Mouse (Mus musculus): ENCODE measurements around the gene Nmral1. TPM values are rescaled to one million over a fixed set of nuclear protein-coding genes. Genes with fewer than 3 reads are reported as not detected.
"Not testable (repeated sequence)": the region's sequence is repeated elsewhere in the genome, so short reads cannot be mapped to it uniquely, and the experiment has no call there.

Nmral1 gene
- total and polyA plus RNA-seq, 3 experiments, result 54.6 to 60.4 TPM; not detected in 1

GRCm38 (mm10) chr16:4762437-4762836 is 43.3 kb upstream of the Nmral1 start:
- no peak for DNase-seq (ENCODE audit: low read depth, low spot score)
- Histone ChIP-seq H3K4me1 (ENCODE audit: control insufficient read depth in 1 of 2, insufficient read depth in 2 of 2, low read length in 2 of 2) (no peaks in the 10 kb centered on the region; a peak in 1 of 4 replicates), H3K27me3 (ENCODE audit: control insufficient read depth in 1 of 2, insufficient read depth in 2 of 2, low read length in 2 of 2) (no peaks in the 10 kb centered on the region), H3K4me3 (ENCODE audit: control insufficient read depth in 1 of 2, insufficient read depth in 1 of 2, low read depth in 2 of 2, low read length in 2 of 2) (no peak overlapping the region), H3K9me3 (replicated peaks; ENCODE audit: insufficient read depth, low read length) (no peaks in the 10 kb centered on the region), H3K79me2 (ENCODE audit: control insufficient read depth, insufficient read depth, low read length, poor library complexity) (peaks cover 1% of the 10 kb centered on the region; the same call in 1 of the 2 replicates), H3K27ac (ENCODE audit: control insufficient read depth, low read depth, low read length) (no peak overlapping the region), H3K9ac (ENCODE audit: control insufficient read depth, low read depth, low read length, poor library complexity, severe bottlenecking) (no peak overlapping the region), H3K36me3 (ENCODE audit: control insufficient read depth in 1 of 2, insufficient read depth in 2 of 2, low read length in 2 of 2) (peaks cover 0 to 5% of the 10 kb centered on the region in 2 experiments; a peak in 2 of 4 replicates)
- TF ChIP-seq MAZ (IDR thresholded peaks at IDR 0.05; ENCODE audit: low read depth, low read length) (no peak), NELFE (IDR thresholded peaks at IDR 0.05; ENCODE audit: low read depth, low read length) (no peak), MEF2A (IDR thresholded peaks at IDR 0.05; ENCODE audit: extremely low read depth, insufficient replicate concordance, low read depth, low read length, poor library complexity, severe bottlenecking) (no peak), TAL1 (IDR thresholded peaks at IDR 0.05; ENCODE audit: low read length) (no peak), USF1 (IDR thresholded peaks at IDR 0.05; ENCODE audit: low read depth, low read length) (no peak), RCOR1 (IDR thresholded peaks at IDR 0.05; ENCODE audit: low read depth, low read length) (no peak), MXI1 (IDR thresholded peaks at IDR 0.05; ENCODE audit: low read depth, low read length) (no peak), USF2 (IDR thresholded peaks at IDR 0.05; ENCODE audit: borderline replicate concordance in 1 of 2, insufficient read depth in 1 of 2, low read depth in 1 of 2, low read length in 2 of 2) (no peak), ETS1 (IDR thresholded peaks at IDR 0.05; ENCODE audit: low read depth, low read length) (no peak), GABPA (IDR thresholded peaks at IDR 0.05; ENCODE audit: low read depth, low read length) (no peak), POLR2AphosphoS2 (IDR thresholded peaks at IDR 0.05; ENCODE audit: low read length) (no peak), MYB (IDR thresholded peaks at IDR 0.05; ENCODE audit: low read depth, low read length) (no peak), JUND (IDR thresholded peaks at IDR 0.05; ENCODE audit: low read depth, low read length) (no peak), CHD1 (IDR thresholded peaks at IDR 0.05; ENCODE audit: low read depth, low read length) (no peak), KAT2A (conservative IDR thresholded peaks at IDR 0.05; ENCODE audit: low read depth, low read length) (no peak)

- H3K4me3 ChIP-seq (ENCODE audit: control insufficient read depth in 1 of 2, insufficient read depth in 1 of 2, low read depth in 2 of 2, low read length in 2 of 2); H3K27ac ChIP-seq (ENCODE audit: control insufficient read depth, low read depth, low read length); H3K9ac ChIP-seq (ENCODE audit: control insufficient read depth, low read depth, low read length, poor library complexity, severe bottlenecking): not testable (repeated sequence)
Measured at GRCm38 (mm10) chr16:4756660-4757335, 37.6 kb upstream of the Nmral1 start.

More at GRCm38 (mm10) chr16:4756660-4757335, 37.6 kb upstream of the Nmral1 start:
- not testable (repeated sequence) for H3K4me1 ChIP-seq (ENCODE audit: control insufficient read depth in 1 of 2, insufficient read depth in 2 of 2, low read length in 2 of 2); H3K36me3 ChIP-seq (ENCODE audit: control insufficient read depth in 1 of 2, insufficient read depth in 2 of 2, low read length in 2 of 2); DNase-seq (ENCODE audit: low read depth, low spot score); H3K27me3 ChIP-seq (ENCODE audit: control insufficient read depth in 1 of 2, insufficient read depth in 2 of 2, low read length in 2 of 2); H3K9me3 ChIP-seq (replicated peaks; ENCODE audit: insufficient read depth, low read length); H3K79me2 ChIP-seq (ENCODE audit: control insufficient read depth, insufficient read depth, low read length, poor library complexity)
